Mouse (Mus musculus): ENCODE results near the gene Asic4.

DNA sequence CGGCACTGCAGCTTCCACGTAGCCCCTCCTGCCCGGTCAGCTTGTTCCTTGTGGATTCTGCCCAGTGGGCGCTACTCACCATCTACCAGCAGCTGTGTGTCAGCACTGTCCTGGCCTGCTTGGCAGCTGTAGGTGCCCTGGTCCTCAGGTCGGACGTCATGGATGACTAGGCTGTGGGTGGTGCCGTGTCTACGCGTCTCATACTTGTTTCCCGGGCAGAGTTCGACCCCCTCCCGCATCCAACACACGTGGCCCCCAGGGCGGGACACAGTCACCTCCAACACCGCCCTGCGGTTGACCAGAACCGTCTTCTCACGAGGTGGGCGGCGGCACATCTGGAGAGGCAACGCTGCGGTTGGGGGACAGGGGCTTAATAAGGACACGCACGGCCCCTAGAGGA, 36.3 kb downstream of the Asic4 start:
- TF ChIP-seq CTCF (IDR thresholded peaks at IDR 0.05; ENCODE audit: control insufficient read depth, insufficient read depth, insufficient read length) (no peak), USF1 (IDR thresholded peaks at IDR 0.05; ENCODE audit: low read depth) (no peak)

All from C2C12 (cell line).